Mouse (Mus musculus) pancreas, adult 10 weeks (tissue): ENCODE data around the gene Lrp10. TPM values are rescaled to one million over a fixed set of nuclear protein-coding genes. Genes with fewer than 3 reads are reported as not detected.

ENCODE experiments used
- polyA plus RNA-seq: library from polyadenylated mRNA; stranded (reverse); fragments of 350-450 nt; fragmentation: Illumina TruSeq; extraction: RNeasy Lipid Tissue Mini Kit (QIAGEN cat#74804); gene quantifications from one replicate; pipeline ENCODE4 v1.2.3, GENCODE M21; 2015; ENCODE audit warnings: low read depth, low replicate concordance; ENCODE audit not compliant: insufficient read depth

Lrp10 gene
- polyA plus RNA-seq = 15.9 TPM

DNA sequence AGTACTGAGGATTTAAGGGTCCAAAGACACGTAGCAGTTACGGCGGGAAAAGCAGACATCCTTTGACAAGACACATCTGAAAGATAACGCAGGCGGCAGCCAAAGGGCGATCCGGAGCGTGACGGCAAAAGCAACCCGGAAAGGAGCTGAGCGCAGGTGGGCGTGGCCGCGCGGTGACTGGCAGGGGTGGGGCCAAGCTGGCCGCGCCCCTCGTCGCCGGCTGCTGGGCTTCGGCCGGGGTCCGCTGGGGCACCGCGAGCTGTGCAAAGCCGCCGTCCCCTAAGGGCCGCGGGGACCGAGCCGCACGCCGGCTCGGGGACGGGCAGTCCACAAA is at the start of gene Lrp10:
Gene Lrp10, plus strand, starts transcription at position 179 of the 334 bp plus-strand sequence.

GRCm38 (mm10) chr14:54417623-54418081 is 46.3 kb upstream of the Lrp10 start, which contains the start of gene Slc7a7:
TSS of gene Slc7a7 (minus strand) at chr14:54417780.

DNA sequence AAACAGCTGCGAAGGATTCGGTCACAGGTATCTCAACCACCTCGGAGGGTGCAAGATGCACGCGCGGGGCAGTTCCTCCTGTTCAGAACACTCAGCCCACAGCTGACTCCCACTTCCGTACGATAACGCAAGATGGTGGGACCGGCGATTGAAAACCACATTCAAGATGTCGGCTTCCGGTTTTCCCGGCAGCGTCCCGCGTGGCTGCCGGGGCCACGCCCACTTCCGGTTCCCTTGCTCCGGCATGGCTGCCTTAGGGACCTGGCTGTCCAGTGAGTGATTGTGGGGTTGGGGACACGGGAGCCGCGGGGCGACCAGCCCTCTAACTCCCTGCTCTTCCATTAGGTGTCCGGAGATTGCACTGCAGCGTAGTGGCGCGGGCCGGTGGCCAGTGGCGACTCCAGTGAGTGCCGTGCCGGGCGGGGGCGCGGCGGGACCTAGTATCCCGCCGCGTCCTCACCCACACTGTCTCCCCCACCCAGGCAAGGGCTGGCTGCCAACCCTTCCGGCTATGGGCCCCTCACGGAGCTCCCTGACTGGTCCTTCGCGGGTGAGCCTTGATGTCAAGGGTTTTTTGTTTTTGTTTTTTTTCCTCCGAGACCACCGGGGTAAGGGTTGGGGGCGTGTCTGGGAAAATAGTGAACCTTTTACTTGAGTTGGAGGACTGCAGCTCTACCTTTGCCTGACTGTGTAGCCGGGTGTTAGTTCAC is 37.1 kb upstream of the Lrp10 start, which contains the start of gene Mrpl52:
Gene Mrpl52, plus strand, starts transcription at position 221 of the 710 bp plus-strand sequence.

DNA sequence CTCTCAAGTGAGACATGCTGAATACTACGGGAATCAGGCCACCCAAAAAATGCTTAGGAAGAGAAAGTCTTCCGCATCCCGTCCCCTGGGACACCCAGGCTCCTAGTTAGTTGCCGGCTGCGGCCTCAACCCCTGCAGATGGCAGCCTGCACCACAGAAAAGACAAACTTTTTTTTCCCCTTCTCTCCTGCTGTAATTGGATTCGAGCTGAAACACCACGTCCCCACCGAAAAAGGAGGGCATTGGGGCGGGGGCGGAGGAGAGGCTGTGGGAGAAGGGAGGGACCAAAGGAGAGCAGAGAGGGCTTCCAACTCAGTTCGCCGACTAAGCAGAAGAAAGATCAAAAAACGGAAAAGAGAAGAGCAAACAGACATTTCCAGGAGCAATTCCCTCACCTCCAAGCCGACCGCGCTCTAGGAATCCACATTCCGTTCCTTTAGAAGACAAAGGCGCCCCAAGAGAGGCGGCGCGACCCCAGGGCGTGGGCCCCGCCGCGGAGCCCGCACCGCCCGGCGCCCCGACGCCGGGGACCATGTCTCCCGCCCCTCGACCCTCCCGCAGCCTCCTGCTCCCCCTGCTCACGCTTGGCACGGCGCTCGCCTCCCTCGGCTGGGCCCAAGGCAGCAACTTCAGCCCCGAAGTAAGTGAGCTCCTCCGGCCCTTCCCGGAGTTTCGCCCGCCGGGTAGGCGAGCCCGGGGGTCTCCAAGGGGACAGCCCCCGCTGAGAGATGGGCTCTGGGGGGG is 32.4 kb upstream of the Lrp10 start, which contains the start of gene Mmp14:
Gene Mmp14, plus strand, starts transcription at position 279 of the 744 bp plus-strand sequence.

DNA sequence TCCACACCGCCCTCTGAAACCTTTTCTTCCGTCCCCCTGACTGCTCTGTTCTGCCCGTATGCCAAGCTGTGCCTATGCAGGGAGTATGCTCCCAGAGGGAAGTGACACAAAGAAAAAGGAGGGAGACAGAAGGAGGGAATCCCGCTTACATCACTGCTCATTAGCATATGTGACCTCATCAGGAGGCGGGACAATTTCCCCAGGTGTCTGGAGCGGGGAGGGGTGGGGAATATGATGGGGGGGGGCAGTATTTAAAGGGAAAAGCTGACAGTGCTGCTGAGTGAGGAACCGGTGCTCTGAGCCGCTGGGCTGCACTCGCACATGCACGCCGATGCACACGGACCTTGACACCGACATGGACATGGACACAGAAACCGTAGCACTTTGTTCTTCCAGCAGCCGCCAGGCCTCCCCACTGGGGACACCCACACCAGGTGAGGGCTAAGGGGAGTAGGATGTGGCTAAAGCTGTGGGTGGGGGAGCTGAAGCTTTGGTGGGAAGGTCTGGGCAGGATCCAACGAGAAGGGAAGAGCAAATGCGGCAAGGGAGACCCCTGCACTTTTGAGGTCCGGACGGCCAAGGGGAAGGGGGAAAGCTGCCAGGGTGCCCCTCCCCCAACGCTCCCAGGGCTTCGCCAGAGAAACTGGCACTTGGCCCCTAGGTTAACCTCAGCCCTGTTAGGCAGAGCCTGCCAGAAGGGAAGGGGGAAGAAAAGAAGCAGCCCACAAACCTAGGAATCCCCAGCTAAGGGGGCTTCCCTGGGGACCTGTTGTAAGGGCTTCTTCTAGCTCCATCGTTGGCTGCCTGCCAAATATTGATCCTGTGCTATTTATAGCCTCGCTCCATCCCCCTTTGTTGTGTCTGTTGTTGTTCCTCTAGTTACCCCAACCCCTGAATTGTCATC is 12.3 kb downstream of the Lrp10 start, which contains the start of gene Rem2:
Gene Rem2, plus strand, starts transcription at position 160 of the 904 bp plus-strand sequence.

Other genes with a start within 250 kb of the Lrp10 start
- gene Dad1, start 210.0 kb upstream of the Lrp10 start, polyA plus RNA-seq = 73.9 TPM
- 9.8 TPM for gene Abhd4, start 209.9 kb upstream of the Lrp10 start, polyA plus RNA-seq
- gene Olfr49, start 179.2 kb upstream of the Lrp10 start, polyA plus RNA-seq = not detected
- 10.0 TPM for gene Oxa1l, start 103.3 kb upstream of the Lrp10 start, polyA plus RNA-seq
- 1.5 TPM for gene Slc7a7, start 46.4 kb upstream of the Lrp10 start, polyA plus RNA-seq
- gene Mrpl52, start 37.2 kb upstream of the Lrp10 start, polyA plus RNA-seq = 57.1 TPM
- gene Mmp14, start 32.5 kb upstream of the Lrp10 start, polyA plus RNA-seq = 16.8 TPM
- gene Rem2, start 12.0 kb downstream of the Lrp10 start, polyA plus RNA-seq = not detected
- gene Prmt5, start 53.4 kb downstream of the Lrp10 start, polyA plus RNA-seq = 3.7 TPM
- gene Haus4, start 90.5 kb downstream of the Lrp10 start, polyA plus RNA-seq = 3.0 TPM
- gene Ajuba, start 113.4 kb downstream of the Lrp10 start, polyA plus RNA-seq = 6.6 TPM
- 2.7 TPM for gene 4931414P19Rik, start 141.9 kb downstream of the Lrp10 start, polyA plus RNA-seq
- 27.3 TPM for gene Psmb5, start 153.9 kb downstream of the Lrp10 start, polyA plus RNA-seq
- gene Psmb11, start 157.3 kb downstream of the Lrp10 start, polyA plus RNA-seq = not detected
- gene Gm17606, start 176.8 kb downstream of the Lrp10 start, polyA plus RNA-seq = not detected
- 0.83 TPM for gene Cdh24, start 177.2 kb downstream of the Lrp10 start, polyA plus RNA-seq
- gene 1700123O20Rik, start 222.1 kb downstream of the Lrp10 start, polyA plus RNA-seq = 8.7 TPM
- 44.3 TPM for gene Acin1, start 222.8 kb downstream of the Lrp10 start, polyA plus RNA-seq
- gene Gm29776, start 234.7 kb downstream of the Lrp10 start, polyA plus RNA-seq = not detected
- gene Cebpe, start 248.0 kb downstream of the Lrp10 start, polyA plus RNA-seq = not detected